Mouse (Mus musculus): ENCODE results near the gene Gmnc. TPM values are rescaled to one million over a fixed set of nuclear protein-coding genes. Genes with fewer than 3 reads are reported as not detected.

Gene Gmnc
- 0.09 and 0.16 TPM in 2 replicates for polyA plus RNA-seq (2016; fragmentation: Nextera tagmentation; extraction: Ambion mirVana)

DNA sequence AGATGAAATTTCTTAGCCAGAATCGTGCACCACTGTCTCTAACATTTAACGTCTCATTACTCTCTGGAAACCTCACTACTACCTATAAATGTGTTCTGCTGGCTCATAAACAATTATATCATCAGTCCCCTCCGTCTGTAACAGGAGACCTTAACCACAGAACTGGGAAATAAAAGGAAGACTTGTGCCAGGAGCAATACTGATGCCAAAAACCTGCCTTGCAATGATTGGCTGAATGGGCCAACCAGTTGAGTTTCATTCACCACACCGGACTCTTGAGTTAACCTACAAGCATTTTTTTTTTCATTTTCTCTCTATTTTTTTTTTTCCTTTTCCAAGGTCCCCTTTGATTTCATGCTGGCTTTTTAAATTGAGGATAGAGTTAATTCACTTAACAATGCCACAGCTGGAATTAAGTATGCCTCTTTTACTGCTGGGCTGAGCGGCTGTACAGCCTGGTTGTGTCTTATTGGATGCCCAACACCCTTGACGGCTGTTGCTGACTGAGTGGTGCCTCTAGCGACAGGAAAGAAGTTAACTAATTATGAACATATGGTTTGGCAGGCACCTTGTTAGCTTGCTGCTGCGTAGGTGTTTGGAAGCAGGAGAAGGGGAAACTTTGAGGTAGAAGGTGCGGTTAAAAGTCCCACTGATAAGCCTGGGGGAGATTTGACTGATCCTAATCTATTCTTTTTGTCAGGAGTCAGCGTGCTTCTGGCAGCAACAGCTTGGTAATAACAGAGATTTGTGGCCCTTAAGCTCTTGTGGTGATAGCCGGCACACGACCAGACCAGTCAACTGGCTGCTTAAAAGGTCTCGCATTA, at the start of gene Gmnc:
Gene Gmnc (minus strand): TSS at position 176 of the 824 bp plus-strand sequence.
- no peak within 1 kb of the TSS for H3K27ac ChIP-seq (replicated peaks)
- no peaks in the 10 kb centered on the region for H3K27me3 ChIP-seq (replicated peaks; ENCODE audit: low read depth, poor library complexity, severe bottlenecking)
- H3K9me3 ChIP-seq, result no peaks in the 10 kb centered on the region
- no peaks in the 10 kb centered on the region for H3K36me3 ChIP-seq (replicated peaks)
- H3K4me1 ChIP-seq, result 0 out of 2 replicates have a peak, but pooled peaks cover 4% of the 10 kb centered on the region
- DNase-seq (ENCODE audit: low spot score), result no peak
- 50% methylated on average over 13 of the region's 13 CpGs for WGBS
- no peak within 1 kb of the TSS for H3K4me3 ChIP-seq

- no peak overlapping the region for H3K27ac ChIP-seq (replicated peaks)
- H3K4me3 ChIP-seq, result no peak overlapping the region
- 96% methylated on average over 2 of the region's 2 CpGs for WGBS
- no peaks in the 10 kb centered on the region for H3K27me3 ChIP-seq (replicated peaks; ENCODE audit: low read depth, poor library complexity, severe bottlenecking)
- no peaks in the 10 kb centered on the region for H3K36me3 ChIP-seq (replicated peaks)
- no peak for DNase-seq (ENCODE audit: low spot score)
- H3K9me3 ChIP-seq, result no peaks in the 10 kb centered on the region
- H3K4me1 ChIP-seq, result no peaks in the 10 kb centered on the region
Measured at GRCm38 (mm10) chr16:27027281-27027680, 35.8 kb upstream of the Gmnc start.

GRCm38 (mm10) chr16:27026226-27026625, 34.8 kb upstream of the Gmnc start:
- Histone ChIP-seq H3K27me3 (replicated peaks; ENCODE audit: low read depth, poor library complexity, severe bottlenecking) (no peaks in the 10 kb centered on the region), H3K4me3 (no peak overlapping the region), H3K27ac (replicated peaks) (no peak overlapping the region), H3K36me3 (replicated peaks) (no peaks in the 10 kb centered on the region), H3K9me3 (no peaks in the 10 kb centered on the region), H3K4me1 (no peaks in the 10 kb centered on the region)
- 89% methylated on average over 4 of the region's 4 CpGs for WGBS
- DNase-seq (ENCODE audit: low spot score), result no peak

GRCm38 (mm10) chr16:27022746-27023145, 31.3 kb upstream of the Gmnc start:
- no peak overlapping the region for H3K27ac ChIP-seq (replicated peaks)
- no peak for DNase-seq (ENCODE audit: low spot score)
- no peaks in the 10 kb centered on the region for H3K27me3 ChIP-seq (replicated peaks; ENCODE audit: low read depth, poor library complexity, severe bottlenecking)
- no peak overlapping the region for H3K4me3 ChIP-seq
- H3K9me3 ChIP-seq, result no peaks in the 10 kb centered on the region
- no peaks in the 10 kb centered on the region for H3K4me1 ChIP-seq
- WGBS, result 91% methylated on average over 2 of the region's 2 CpGs
- no peaks in the 10 kb centered on the region for H3K36me3 ChIP-seq (replicated peaks)

GRCm38 (mm10) chr16:27017309-27017708, 25.9 kb upstream of the Gmnc start:
- WGBS, result 35% methylated on average over 4 of the region's 4 CpGs
- no peak overlapping the region for H3K27ac ChIP-seq (replicated peaks)
- no peaks in the 10 kb centered on the region for H3K9me3 ChIP-seq
- H3K27me3 ChIP-seq (replicated peaks; ENCODE audit: low read depth, poor library complexity, severe bottlenecking), result no peaks in the 10 kb centered on the region
- H3K36me3 ChIP-seq (replicated peaks), result no peaks in the 10 kb centered on the region
- DNase-seq (ENCODE audit: low spot score), result no peak
- no peak overlapping the region for H3K4me3 ChIP-seq
- no peaks in the 10 kb centered on the region for H3K4me1 ChIP-seq

- WGBS, result 92% methylated on average over 1 of the region's 1 CpGs
- Histone ChIP-seq H3K36me3 (replicated peaks) (no peaks in the 10 kb centered on the region), H3K4me1 (no peaks in the 10 kb centered on the region)
Measured at GRCm38 (mm10) chr16:27002714-27003113, 11.3 kb upstream of the Gmnc start.

GRCm38 (mm10) chr16:26999563-26999962, 8.1 kb upstream of the Gmnc start:
- Histone ChIP-seq H3K4me1 (no peaks in the 10 kb centered on the region), H3K27me3 (replicated peaks; ENCODE audit: low read depth, poor library complexity, severe bottlenecking) (no peaks in the 10 kb centered on the region), H3K4me3 (no peak overlapping the region), H3K36me3 (replicated peaks) (no peaks in the 10 kb centered on the region), H3K27ac (replicated peaks) (no peak overlapping the region), H3K9me3 (0 out of 2 replicates have a peak, but pooled peaks cover 2% of the 10 kb centered on the region)
- WGBS, result 10% methylated on average over 2 of the region's 2 CpGs
- no peak for DNase-seq (ENCODE audit: low spot score)

More at GRCm38 (mm10) chr16:27002714-27003113, 11.3 kb upstream of the Gmnc start:
- Histone ChIP-seq H3K27ac (replicated peaks) (no peak overlapping the region), H3K27me3 (replicated peaks; ENCODE audit: low read depth, poor library complexity, severe bottlenecking) (no peaks in the 10 kb centered on the region), H3K9me3 (0 out of 2 replicates have a peak, but pooled peaks cover 2% of the 10 kb centered on the region), H3K4me3 (no peak overlapping the region)
- DNase-seq (ENCODE audit: low spot score), result no peak

DNA sequence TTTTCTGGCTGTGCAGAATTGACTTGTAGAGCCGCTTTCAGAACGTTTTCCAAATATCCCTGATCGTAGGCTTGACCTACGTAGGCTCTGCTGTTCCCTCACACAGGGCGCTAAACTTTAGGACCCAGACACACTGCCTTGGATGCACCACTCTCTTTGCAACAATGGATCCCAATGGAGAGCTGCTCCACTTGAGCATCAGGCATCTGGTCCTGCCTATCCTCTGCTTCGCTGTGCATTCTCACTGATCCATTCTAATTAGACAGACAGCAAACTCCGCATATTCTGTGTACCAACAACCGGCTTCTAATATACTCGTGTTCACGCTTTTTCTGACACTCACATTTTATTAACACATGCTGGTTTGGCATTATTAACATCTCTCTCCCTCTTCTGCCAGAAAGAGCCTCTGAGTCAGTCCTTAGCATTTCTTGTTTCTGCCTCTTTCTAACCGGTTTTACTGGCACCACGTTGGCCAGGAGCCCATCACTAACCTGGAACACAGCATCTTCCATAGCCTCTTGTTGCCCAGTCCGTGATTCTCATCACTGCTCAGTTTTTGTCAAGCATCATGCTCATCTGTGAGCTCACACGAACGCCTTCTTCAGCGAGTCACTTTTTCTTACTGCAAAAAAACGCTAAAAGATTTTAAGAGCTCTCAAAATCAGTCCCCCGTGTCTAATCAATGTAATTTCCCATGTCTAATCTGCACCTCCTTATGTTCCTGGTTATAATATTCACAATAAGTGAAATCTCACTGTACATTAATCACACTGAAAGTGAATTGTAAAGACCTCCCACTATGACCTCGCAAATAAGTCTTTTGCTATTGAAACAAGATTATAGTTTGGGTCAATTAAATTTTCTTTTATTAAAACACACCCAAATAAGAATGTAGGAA, 1.8 kb downstream of the Gmnc start:
- no peak overlapping the region for H3K27ac ChIP-seq (replicated peaks)
- DNase-seq (ENCODE audit: low spot score), result no peak
- no peaks in the 10 kb centered on the region for H3K9me3 ChIP-seq
- 0 out of 2 replicates have a peak, but pooled peaks cover 4% of the 10 kb centered on the region for H3K4me1 ChIP-seq
- H3K27me3 ChIP-seq (replicated peaks; ENCODE audit: low read depth, poor library complexity, severe bottlenecking), result no peaks in the 10 kb centered on the region
- H3K4me3 ChIP-seq, result no peak overlapping the region
- no peaks in the 10 kb centered on the region for H3K36me3 ChIP-seq (replicated peaks)
- 83% methylated on average over 19 of the region's 19 CpGs for WGBS

GRCm38 (mm10) chr16:26988188-26988587, 3.3 kb downstream of the Gmnc start:
- DNase-seq (ENCODE audit: low spot score), result no peak
- Histone ChIP-seq H3K27me3 (replicated peaks; ENCODE audit: low read depth, poor library complexity, severe bottlenecking) (no peaks in the 10 kb centered on the region), H3K36me3 (replicated peaks) (no peaks in the 10 kb centered on the region), H3K4me1 (0 out of 2 replicates have a peak, but pooled peaks cover 4% of the 10 kb centered on the region), H3K4me3 (no peak overlapping the region), H3K9me3 (no peaks in the 10 kb centered on the region), H3K27ac (replicated peaks) (no peak overlapping the region)
- WGBS, result 96% methylated on average over 1 of the region's 1 CpGs

GRCm38 (mm10) chr16:26985796-26986195, 5.7 kb downstream of the Gmnc start:
- no peaks in the 10 kb centered on the region for H3K27me3 ChIP-seq (replicated peaks; ENCODE audit: low read depth, poor library complexity, severe bottlenecking)
- WGBS, result 78% methylated on average over 1 of the region's 1 CpGs
- no peaks in the 10 kb centered on the region for H3K36me3 ChIP-seq (replicated peaks)
- DNase-seq (ENCODE audit: low spot score), result no peak
- H3K4me3 ChIP-seq, result no peak overlapping the region
- no peak overlapping the region for H3K27ac ChIP-seq (replicated peaks)
- H3K9me3 ChIP-seq, result no peaks in the 10 kb centered on the region
- H3K4me1 ChIP-seq, result no peaks in the 10 kb centered on the region

DNA sequence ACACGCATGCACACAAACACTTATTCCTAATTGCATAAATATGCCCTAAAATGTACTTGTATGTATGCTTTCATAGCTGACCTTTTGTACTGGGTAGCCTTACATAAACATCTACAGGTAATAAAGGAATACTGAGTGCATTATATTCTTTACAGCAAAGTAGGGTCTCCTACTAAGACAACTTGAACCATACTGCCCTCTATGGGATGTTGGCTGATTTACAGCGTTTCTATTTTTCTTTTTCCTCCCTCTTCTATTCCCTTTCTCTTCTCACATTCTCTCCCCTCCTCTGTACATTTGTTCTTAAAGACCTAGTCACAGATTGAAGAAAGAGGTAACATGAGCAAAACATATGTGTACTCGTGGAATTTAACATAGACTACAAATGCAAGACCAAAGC, 9.3 kb downstream of the Gmnc start:
- H3K27me3 ChIP-seq (replicated peaks; ENCODE audit: low read depth, poor library complexity, severe bottlenecking), result no peaks in the 10 kb centered on the region
- H3K4me1 ChIP-seq, result no peaks in the 10 kb centered on the region
- no peak for DNase-seq (ENCODE audit: low spot score)
- H3K4me3 ChIP-seq, result no peak overlapping the region
- no peak overlapping the region for H3K27ac ChIP-seq (replicated peaks)
- 34% methylated on average over 3 of the region's 3 CpGs for WGBS
- H3K9me3 ChIP-seq, result no peaks in the 10 kb centered on the region
- no peaks in the 10 kb centered on the region for H3K36me3 ChIP-seq (replicated peaks)

DNA sequence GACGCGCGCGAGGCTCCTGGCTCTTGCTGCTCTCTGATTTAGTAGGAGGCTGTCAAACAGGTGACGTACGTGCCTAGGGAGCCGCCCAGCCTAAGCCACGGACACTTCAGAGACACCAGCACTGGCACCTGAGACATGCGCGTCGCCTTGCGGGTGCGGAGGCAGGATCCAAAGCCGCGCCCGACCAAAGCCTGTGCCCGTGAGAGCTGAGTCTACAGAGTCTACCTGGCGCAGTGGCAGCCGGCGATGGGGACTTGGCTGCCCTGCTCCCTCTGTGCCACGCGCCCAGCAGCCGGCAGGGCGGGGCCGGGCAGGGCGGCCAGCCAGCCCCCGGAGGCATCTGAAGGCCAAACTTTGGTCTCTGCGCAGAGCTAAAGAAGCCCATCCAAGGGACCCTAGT, 23.5 kb downstream of the Gmnc start:
- Histone ChIP-seq H3K36me3 (replicated peaks) (no peaks in the 10 kb centered on the region), H3K4me1 (peaks cover 5% of the 10 kb centered on the region), H3K27me3 (replicated peaks; ENCODE audit: low read depth, poor library complexity, severe bottlenecking) (peaks cover 33% of the 10 kb centered on the region), H3K4me3 (peak overlapping the region; percentile 57), H3K27ac (replicated peaks) (no peak overlapping the region), H3K9me3 (no peaks in the 10 kb centered on the region)
- under 1% methylated on average over 28 of the region's 28 CpGs for WGBS
- peak; percentile 27 for DNase-seq (ENCODE audit: low spot score)
